ENCODE assay signal across 21 mouse cellular contexts in genomic region chr17:15241491-15241890, GRCm38 (mm10).
"Had no signal": no experiment of that assay in that cellular context is flagged by ENCODE, and none has a peak within 500 bp of the region (broad histone marks: within the 10 kb centered on the region; RNA-seq: fewer than 3 reads in every experiment).

No protein-coding gene starts in this region.

- H3K27me3 ChIP-seq: liver, embryonic 15.5 days; midbrain, embryonic 15.5 days; neural tube, embryonic 13.5 days; neural tube, embryonic 15.5 days; stomach, embryonic 15.5 days had no signal

- H3K36me3 ChIP-seq: liver, embryonic 15.5 days; lung, embryonic 15.5 days; midbrain, embryonic 10.5 days; midbrain, embryonic 13.5 days; midbrain, embryonic 15.5 days; neural tube, embryonic 13.5 days; neural tube, embryonic 15.5 days; stomach, embryonic 15.5 days had no signal

- H3K27ac ChIP-seq: liver, embryonic 15.5 days; lung, embryonic 15.5 days; midbrain, embryonic 10.5 days; midbrain, embryonic 13.5 days; midbrain, embryonic 15.5 days; neural tube, embryonic 13.5 days; neural tube, embryonic 15.5 days; stomach, embryonic 15.5 days; stomach, postnatal 0 days had no signal

- DNase-seq: liver, postnatal 0 days; lung, adult 2 months; lung, postnatal 14 days; lung, postnatal 4 days; retina, postnatal 1 day; right cerebral cortex, adult 18-20 months; right cerebral cortex, postnatal 25 days; thymus, adult 18-20 months; thymus, postnatal 14 days; thymus, postnatal 36 days had no signal

- H3K9ac ChIP-seq: liver, embryonic 15.5 days; liver, postnatal 0 days; lung, embryonic 15.5 days; midbrain, embryonic 13.5 days; midbrain, embryonic 15.5 days; neural tube, embryonic 13.5 days; neural tube, embryonic 15.5 days; stomach, embryonic 15.5 days had no signal

- H3K4me2 ChIP-seq: liver, embryonic 15.5 days; lung, embryonic 15.5 days; midbrain, embryonic 13.5 days; midbrain, embryonic 15.5 days; neural tube, embryonic 13.5 days; neural tube, embryonic 15.5 days; stomach, embryonic 15.5 days had no signal

- H3K9me3 ChIP-seq: liver, embryonic 15.5 days; lung, embryonic 15.5 days; midbrain, embryonic 10.5 days; midbrain, embryonic 13.5 days; midbrain, embryonic 15.5 days; neural tube, embryonic 13.5 days; neural tube, embryonic 15.5 days; stomach, embryonic 15.5 days had no signal

- H3K4me3 ChIP-seq: liver, embryonic 15.5 days; lung, embryonic 15.5 days; midbrain, embryonic 10.5 days; midbrain, embryonic 13.5 days; midbrain, embryonic 15.5 days; myocyte; neural tube, embryonic 13.5 days; neural tube, embryonic 15.5 days; stomach, embryonic 15.5 days had no signal

- ATAC-seq: liver, postnatal 0 days; lung, postnatal 0 days; midbrain, embryonic 13.5 days; midbrain, embryonic 15.5 days had no signal

- H3K4me1 ChIP-seq: liver, embryonic 15.5 days; lung, embryonic 15.5 days; midbrain, embryonic 13.5 days; midbrain, embryonic 15.5 days; neural tube, embryonic 13.5 days; neural tube, embryonic 15.5 days; stomach, embryonic 15.5 days had no signal
